In the genomic region with DNA sequence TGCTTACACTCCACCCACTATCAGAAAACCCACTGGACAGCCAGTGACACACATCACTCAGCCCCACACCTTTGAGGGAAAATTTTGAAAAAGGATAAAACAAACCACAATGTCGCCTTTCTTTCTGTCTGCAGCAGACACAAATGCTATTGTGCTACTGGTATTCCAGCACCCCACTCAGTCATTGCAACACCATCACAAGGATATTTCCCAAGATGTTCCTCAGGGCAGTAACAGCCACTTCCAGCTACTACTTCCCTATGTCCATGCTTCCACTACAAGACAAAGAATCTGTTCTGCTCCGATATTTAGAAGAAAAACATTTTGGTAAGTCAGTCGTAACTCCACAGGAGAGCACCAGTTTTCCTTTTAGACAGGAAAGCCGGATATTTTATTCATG, we compare ENCODE assay signal across 11 mouse cellular contexts. TPM values are rescaled to one million over a fixed set of nuclear protein-coding genes. Genes with fewer than 3 reads are reported as not detected.
DNase-seq lines count a peak whose midpoint lies in the region; ATAC-seq and TF ChIP-seq lines count a peak whose summit lies in the region.
"Had no signal": no experiment of that assay in that cellular context is flagged by ENCODE, and none has a peak within 500 bp of the region (broad histone marks: within the 10 kb centered on the region; RNA-seq: fewer than 3 reads in every experiment).

No protein-coding gene starts in this region.

- peaks cover 100% of the 10 kb centered on the region for H3K4me1 ChIP-seq in heart, embryonic 13.5 days
- peaks cover 78% of the 10 kb centered on the region for H3K4me1 ChIP-seq in lung, embryonic 14.5 days (ENCODE audit: insufficient read depth)
- H3K4me1 ChIP-seq in embryonic fibroblast, embryonic 13.5 days (ENCODE audit: control insufficient read depth, insufficient read depth, low read length): peaks cover 48% of the 10 kb centered on the region
- H3K4me1 ChIP-seq in neural tube, embryonic 15.5 days: peaks cover 62% of the 10 kb centered on the region

- TF ChIP-seq CTCF in lung, embryonic 14.5 days (IDR thresholded peaks at IDR 0.05; ENCODE audit: low read depth): no peak
- TF ChIP-seq CTCF in embryonic fibroblast, embryonic 13.5 days (IDR thresholded peaks at IDR 0.05; ENCODE audit: borderline replicate concordance, insufficient read depth, low read length): no peak

- no peaks in the 10 kb centered on the region for H3K9me3 ChIP-seq in heart, embryonic 13.5 days
- no peaks in the 10 kb centered on the region for H3K9me3 ChIP-seq in lung, embryonic 14.5 days (ENCODE audit: low read depth, low read length)
- H3K9me3 ChIP-seq in neural tube, embryonic 15.5 days (replicated peaks): no peaks in the 10 kb centered on the region

- H3K4me3 ChIP-seq in heart, embryonic 13.5 days: no peak overlapping the region
- H3K4me3 ChIP-seq in lung, embryonic 14.5 days (ENCODE audit: low read depth, low read length): no peak overlapping the region
- H3K4me3 ChIP-seq in embryonic fibroblast, embryonic 13.5 days (ENCODE audit: insufficient read depth, low read length): no peak overlapping the region
- H3K4me3 ChIP-seq in neural tube, embryonic 15.5 days (replicated peaks): no peak overlapping the region

- peak overlapping the region; percentile 99 for H3K27ac ChIP-seq in heart, embryonic 13.5 days (replicated peaks)
- H3K27ac ChIP-seq in lung, embryonic 14.5 days (ENCODE audit: low read depth): peak overlapping the region; percentile 51; the same call in 1 of the 2 replicates
- peak overlapping the region; percentile 93 for H3K27ac ChIP-seq in embryonic fibroblast, embryonic 13.5 days (ENCODE audit: insufficient read depth, low read length)
- H3K27ac ChIP-seq in neural tube, embryonic 15.5 days (replicated peaks): peak overlapping the region; percentile 49

- no peak for ATAC-seq in heart, embryonic 13.5 days (ENCODE audit: extremely low read depth, insufficient number of reproducible peaks, low FRiP score, low TSS enrichment)
- no peak for ATAC-seq in lung, embryonic 14.5 days (ENCODE audit: insufficient read depth)
- ATAC-seq in neural tube, embryonic 15.5 days (ENCODE audit: low FRiP score): no peak

- H3K4me2 ChIP-seq in heart, embryonic 13.5 days: peak overlapping the region; percentile 16; the same call in 1 of the 2 replicates
- no peak overlapping the region for H3K4me2 ChIP-seq in lung, embryonic 14.5 days
- H3K4me2 ChIP-seq in neural tube, embryonic 15.5 days: no peak overlapping the region

- no peak for DNase-seq in heart, postnatal 4 days
- DNase-seq in lung, embryonic 14.5 days: no peak
- no peak for DNase-seq in lung, postnatal 4 days
- DNase-seq in urinary bladder, postnatal 10 days (ENCODE audit: low spot score): no peak
- no peak for DNase-seq in yolk sac, embryonic 10.5 days (ENCODE audit: low spot score)
- DNase-seq: cerebellum, adult 8-10 months; thymus, adult 2 months had no signal

- H3K9ac ChIP-seq in heart, embryonic 13.5 days: peak overlapping the region; percentile 61
- H3K9ac ChIP-seq in lung, embryonic 14.5 days: no peak overlapping the region
- no peak overlapping the region for H3K9ac ChIP-seq in neural tube, embryonic 15.5 days (replicated peaks)

- TF ChIP-seq POLR2A in embryonic fibroblast, embryonic 13.5 days (IDR thresholded peaks at IDR 0.05; ENCODE audit: low read depth, low read length): no peak

- H3K36me3 ChIP-seq in heart, embryonic 13.5 days: peaks cover 30% of the 10 kb centered on the region
- peaks cover 7% of the 10 kb centered on the region; the same call in 1 of the 2 replicates for H3K36me3 ChIP-seq in lung, embryonic 14.5 days (ENCODE audit: insufficient read depth)
- 0 out of 2 replicates have a peak, but pooled peaks cover 2% of the 10 kb centered on the region for H3K36me3 ChIP-seq in neural tube, embryonic 15.5 days

- H3K27me3 ChIP-seq in heart, embryonic 13.5 days (replicated peaks): no peaks in the 10 kb centered on the region
- H3K27me3 ChIP-seq in lung, embryonic 14.5 days (ENCODE audit: insufficient read depth, low read length): no peaks in the 10 kb centered on the region
- H3K27me3 ChIP-seq in neural tube, embryonic 15.5 days (replicated peaks): no peaks in the 10 kb centered on the region
- H3K27me3 ChIP-seq: CH12.LX had no signal

- 84% methylated on average over 4 of the region's 4 CpGs for WGBS in heart, embryonic 13.5 days
- WGBS in lung, embryonic 14.5 days: 80% methylated on average over 4 of the region's 4 CpGs
- WGBS in neural tube, embryonic 15.5 days: 80% methylated on average over 4 of the region's 4 CpGs

RNA-seq across cellular contexts. Expression of a gene that starts 7.4 kb away (rescaled TPM):
- polyA plus RNA-seq in heart, embryonic 13.5 days (2015; fragmentation: Nextera tagmentation; extraction: Ambion mirVana): 259 and 266 TPM in 2 replicates
- 100 to 1,000 TPM; 224 to 231 TPM for total RNA-seq in heart, postnatal 4 days (2021)
- polyA plus RNA-seq in lung, embryonic 14.5 days (2014; fragmentation: Nextera tagmentation; extraction: Ambion mirVana): 266 and 270 TPM in 2 replicates
- polyA plus RNA-seq in embryonic fibroblast, embryonic 13.5 days (2011; ENCODE audit: insufficient read length, low read depth, missing spikeins): 446 and 575 TPM in 2 replicates
- polyA plus RNA-seq in neural tube, embryonic 15.5 days (2015; fragmentation: Nextera tagmentation; extraction: Ambion mirVana): 141 and 177 TPM in 2 replicates

RNA-seq across cellular contexts. Expression of a gene that starts 26.9 kb away (rescaled TPM):
- polyA plus RNA-seq in heart, embryonic 13.5 days (2015; fragmentation: Nextera tagmentation; extraction: Ambion mirVana): 257 and 300 TPM in 2 replicates
- total RNA-seq in heart, postnatal 4 days (2021): 100 to 1,000 TPM; 205 to 208 TPM
- 392 and 398 TPM in 2 replicates for polyA plus RNA-seq in lung, embryonic 14.5 days (2014; fragmentation: Nextera tagmentation; extraction: Ambion mirVana)
- 328 and 347 TPM in 2 replicates for polyA plus RNA-seq in embryonic fibroblast, embryonic 13.5 days (2011; ENCODE audit: insufficient read length, low read depth, missing spikeins)
- polyA plus RNA-seq in neural tube, embryonic 15.5 days (2015; fragmentation: Nextera tagmentation; extraction: Ambion mirVana): 306 and 324 TPM in 2 replicates

RNA-seq across cellular contexts. Expression of a gene that starts 27.1 kb away (rescaled TPM):
- polyA plus RNA-seq in heart, embryonic 13.5 days (2015; fragmentation: Nextera tagmentation; extraction: Ambion mirVana): 3.4 and 5.3 TPM in 2 replicates
- 1 to 10 TPM; 1.6 to 2.0 TPM for total RNA-seq in heart, postnatal 4 days (2021)
- 8.5 and 10.7 TPM in 2 replicates for polyA plus RNA-seq in lung, embryonic 14.5 days (2014; fragmentation: Nextera tagmentation; extraction: Ambion mirVana)
- polyA plus RNA-seq in embryonic fibroblast, embryonic 13.5 days (2011; ENCODE audit: insufficient read length, low read depth, missing spikeins): 2.0 and 2.2 TPM in 2 replicates
- polyA plus RNA-seq in neural tube, embryonic 15.5 days (2015; fragmentation: Nextera tagmentation; extraction: Ambion mirVana): 10.3 and 19.2 TPM in 2 replicates

Comparison
In these comparisons a context has a peak if more than half of its experiments do, and no peak if none do; other contexts are left out.
1. H3K27ac ChIP-seq: peak in every context shown above with its lines; median percentile 99 in heart, embryonic 13.5 days; 93 in embryonic fibroblast, embryonic 13.5 days; 51 in lung, embryonic 14.5 days; 49 in neural tube, embryonic 15.5 days.